Mouse (Mus musculus) embryo, embryonic 10 days (tissue): ENCODE results near the gene Rsc1a1.

Experiments
- DNase-seq: peaks from one replicate; pipeline ENCODE4 v3.0.0-alpha.2; 2015; ENCODE audit warnings: low spot score

Rsc1a1 gene

DNA sequence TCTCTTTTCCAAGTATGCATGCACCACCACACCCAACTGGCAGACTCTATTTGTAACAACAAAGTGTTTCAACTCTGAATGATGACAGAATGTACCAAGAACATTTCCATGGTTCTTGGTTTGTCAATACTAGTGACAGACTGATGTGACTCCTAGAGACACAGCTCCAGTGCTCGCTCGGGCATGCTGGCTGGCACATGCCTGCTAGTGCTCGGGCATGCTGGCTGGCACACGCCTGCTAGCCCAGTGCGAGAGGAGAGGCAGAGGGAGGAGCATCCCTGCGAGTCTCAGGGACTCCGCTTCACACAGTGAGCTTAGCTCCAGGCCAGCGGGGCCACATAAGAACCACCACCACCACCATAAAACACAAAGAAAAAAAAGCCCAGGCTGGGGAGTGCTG, 9.3 kb upstream of the Rsc1a1 start:
- no peak for DNase-seq

DNA sequence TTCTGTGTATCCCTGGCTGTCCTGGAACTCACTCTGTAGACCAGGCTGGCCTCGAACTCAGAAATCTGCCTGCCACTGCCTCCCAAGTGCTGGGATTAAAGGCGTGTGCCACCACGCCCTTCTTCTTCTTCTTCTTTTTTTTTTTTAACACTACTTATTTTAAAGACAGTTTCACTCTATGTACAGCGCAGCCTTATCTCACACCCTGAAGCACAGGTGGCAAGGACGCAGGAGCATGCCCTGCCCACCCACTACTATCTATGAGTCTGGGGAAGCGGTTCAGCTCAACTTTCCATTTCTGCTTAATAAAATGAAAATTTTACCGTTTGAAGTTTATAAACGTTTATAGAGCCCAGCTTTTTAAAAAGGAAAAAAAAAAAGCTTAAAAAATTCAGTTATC, 3.1 kb upstream of the Rsc1a1 start:
- DNase-seq = no peak

DNA sequence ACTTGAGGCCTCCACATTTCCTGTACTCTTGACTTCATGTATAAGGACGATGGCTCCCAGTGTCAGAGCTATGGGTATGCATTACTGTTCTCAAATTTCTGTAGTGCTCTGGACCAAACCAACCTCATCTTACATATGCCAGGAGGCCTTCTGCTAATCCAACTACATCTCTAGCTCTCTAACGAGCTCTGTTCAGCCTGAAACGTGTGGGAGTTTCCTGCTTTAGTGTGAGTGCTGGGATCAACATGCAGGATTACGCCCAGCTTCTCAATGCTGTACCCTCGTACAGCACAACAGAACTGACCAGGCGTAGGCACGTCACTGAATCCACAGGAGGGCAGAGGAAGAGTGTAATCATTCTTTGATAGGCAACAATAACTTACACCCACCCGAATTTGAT, 1.1 kb upstream of the Rsc1a1 start:
- DNase-seq = no peak

DNA sequence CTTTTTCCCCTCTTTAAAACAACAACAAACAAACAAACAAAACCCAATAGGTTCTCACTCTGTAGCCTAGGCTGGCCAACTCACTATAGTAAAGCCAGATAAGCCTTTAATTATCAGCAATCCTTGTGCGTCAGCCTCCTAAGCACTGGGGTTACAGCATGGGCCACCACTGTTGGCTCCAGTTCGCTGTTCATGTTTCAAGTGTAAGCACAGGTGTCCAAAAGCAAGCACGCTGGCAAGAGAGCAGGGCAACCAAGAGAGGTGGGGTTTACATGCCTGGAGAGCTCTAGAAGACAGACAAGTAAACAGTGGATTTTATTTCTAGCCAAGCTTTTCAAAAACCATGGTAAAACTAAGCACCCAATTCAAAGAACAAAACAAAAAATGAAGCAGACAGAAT, 694 bp upstream of the Rsc1a1 start:
- DNase-seq = no peak

DNA sequence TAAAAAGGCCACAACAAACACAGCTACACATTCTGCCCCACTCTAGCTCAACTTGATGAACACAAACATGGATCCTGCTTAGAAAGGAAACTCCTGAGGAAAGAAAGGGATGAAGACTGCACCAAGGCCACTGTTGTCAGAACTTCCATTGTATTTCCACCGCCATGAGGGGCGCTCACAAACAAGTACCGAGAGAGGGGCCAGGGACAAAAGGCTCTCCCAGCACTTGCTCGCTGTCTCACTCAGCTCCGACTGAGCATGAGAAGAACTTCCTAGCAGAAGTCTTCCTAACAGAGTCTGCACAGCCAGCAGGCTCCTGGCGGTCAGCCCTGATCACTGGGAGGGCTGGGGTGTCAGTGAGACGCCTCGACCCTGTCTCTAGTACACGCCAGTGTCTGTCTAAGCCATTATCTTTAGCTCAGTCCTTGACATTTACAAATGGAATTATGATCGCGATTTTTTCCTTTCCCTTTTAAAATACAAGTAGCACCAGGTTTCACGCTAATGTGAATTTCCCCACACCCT, 2.6 kb downstream of the Rsc1a1 start:
- DNase-seq = no peak

DNA sequence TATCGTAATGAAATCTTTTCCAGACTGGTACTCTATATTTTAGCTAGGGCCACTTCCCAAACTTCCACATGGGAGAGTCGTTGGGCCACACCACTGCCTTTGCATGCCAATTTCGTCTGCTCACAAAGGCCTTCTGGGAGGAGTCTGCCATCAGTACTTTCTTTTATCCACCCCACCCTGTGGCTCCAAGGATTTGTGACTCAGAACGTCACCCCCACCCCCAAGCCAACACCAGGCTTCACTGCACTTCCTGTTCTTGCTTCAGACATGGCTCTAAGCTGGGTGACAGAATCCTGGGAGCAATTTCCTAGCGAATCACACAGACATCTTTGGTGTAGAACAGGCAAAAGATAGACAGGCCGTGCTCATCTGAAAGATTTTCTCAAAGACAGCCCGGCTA, 3.6 kb downstream of the Rsc1a1 start:
- no peak for DNase-seq

DNA sequence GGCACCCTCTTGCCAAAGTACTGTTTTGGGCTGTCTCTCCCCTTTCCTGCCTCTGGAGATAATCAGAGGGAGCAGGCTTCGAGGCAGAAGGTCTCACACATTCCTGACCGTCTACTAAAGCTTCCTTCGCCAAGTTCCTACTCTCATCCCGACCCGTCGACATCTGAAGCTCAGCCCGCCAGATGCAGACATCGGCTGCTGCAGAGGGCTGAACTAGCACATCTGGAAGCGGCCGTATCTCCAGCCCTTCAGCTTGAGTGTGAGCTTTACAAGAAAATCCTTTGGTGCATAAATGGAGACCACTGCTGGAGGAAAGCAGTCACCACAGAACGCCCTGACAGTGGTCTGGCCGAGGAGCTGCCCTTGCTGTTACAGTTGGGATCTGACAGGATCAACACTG, 4.5 kb downstream of the Rsc1a1 start:
- peak; percentile 17 for DNase-seq

DNA sequence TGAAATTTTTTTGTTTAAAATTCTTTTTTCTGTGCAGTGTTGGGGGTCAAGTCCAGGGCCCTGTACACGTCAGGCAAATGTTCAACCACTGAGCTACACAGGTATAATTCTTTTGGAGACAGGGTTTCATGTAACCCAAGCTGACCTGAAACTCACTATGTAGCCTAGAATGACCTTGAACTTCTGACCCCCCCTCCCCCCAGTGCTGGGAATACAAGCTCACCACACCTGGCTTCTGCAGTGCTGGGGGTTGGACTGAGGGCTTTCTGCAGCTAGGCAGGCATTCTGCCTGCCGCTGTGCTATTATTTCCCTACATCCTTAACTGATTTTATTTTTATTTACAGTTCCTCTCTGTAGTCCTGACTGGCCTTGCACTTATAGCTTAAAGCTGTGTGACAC, 6.4 kb downstream of the Rsc1a1 start:
- no peak for DNase-seq

DNA sequence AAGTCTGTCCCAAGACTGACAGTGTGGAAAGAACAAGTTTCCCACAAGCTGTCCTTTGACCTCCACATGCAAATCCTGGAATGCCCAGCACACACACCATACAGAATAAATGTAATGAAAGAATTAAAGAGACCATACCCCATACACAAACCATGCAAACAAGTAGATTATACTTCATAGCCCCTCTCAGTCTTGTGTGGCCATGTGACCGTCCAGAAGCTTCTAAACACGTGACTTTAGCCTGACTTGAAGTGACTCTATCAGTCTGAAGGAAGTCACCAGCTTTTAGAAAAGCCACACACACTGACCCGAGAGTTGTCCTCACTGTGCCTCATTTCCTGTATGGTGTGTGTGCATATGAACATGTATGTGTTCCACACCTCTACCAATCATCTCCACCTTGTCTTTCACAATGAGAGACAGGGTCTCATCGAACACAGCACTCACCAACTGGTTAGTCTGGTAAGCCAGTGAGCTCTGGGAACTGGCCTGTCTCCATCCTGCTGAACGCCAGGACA, 8.9 kb downstream of the Rsc1a1 start:
- DNase-seq = no peak

DNA sequence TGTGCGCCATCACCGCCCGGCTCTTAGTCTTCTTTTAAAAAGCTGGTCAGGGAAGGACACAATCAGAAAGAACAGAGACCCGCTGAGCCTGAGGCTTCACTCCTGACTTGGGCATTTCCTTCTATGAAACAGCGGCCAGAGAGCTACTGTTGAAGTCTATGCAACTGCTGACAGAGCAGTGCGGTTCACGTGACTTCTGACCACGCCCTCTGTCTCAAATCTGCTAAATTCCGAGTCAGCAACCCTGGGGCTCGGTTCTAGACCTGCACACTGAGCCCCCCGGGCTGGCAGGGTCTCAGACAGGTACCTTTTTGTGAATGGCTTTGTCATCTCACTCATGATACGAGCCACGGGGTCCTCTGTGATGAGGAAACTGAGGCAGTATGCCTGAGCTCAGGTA, 13.1 kb downstream of the Rsc1a1 start:
- no peak for DNase-seq

DNA sequence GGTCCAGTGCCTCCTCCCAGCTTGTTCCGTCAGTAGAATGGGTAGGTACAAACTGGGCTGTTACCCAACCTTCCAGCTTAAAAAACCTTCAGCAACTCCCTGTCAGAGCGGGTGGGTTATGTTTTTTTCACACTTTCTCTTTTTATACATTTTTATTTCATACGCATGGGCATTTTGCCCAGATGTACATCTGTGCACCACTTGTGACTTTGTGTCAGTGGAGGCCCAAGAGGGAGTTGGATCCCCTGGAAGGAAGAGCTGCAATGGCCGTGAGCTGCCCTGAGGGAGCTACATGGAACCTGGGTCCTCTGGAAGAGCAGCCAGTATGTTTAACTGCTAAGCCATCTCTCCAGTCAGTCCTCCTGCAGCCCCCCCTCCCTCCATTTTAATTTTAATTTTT, 14.0 kb downstream of the Rsc1a1 start:
- DNase-seq = no peak

DNA sequence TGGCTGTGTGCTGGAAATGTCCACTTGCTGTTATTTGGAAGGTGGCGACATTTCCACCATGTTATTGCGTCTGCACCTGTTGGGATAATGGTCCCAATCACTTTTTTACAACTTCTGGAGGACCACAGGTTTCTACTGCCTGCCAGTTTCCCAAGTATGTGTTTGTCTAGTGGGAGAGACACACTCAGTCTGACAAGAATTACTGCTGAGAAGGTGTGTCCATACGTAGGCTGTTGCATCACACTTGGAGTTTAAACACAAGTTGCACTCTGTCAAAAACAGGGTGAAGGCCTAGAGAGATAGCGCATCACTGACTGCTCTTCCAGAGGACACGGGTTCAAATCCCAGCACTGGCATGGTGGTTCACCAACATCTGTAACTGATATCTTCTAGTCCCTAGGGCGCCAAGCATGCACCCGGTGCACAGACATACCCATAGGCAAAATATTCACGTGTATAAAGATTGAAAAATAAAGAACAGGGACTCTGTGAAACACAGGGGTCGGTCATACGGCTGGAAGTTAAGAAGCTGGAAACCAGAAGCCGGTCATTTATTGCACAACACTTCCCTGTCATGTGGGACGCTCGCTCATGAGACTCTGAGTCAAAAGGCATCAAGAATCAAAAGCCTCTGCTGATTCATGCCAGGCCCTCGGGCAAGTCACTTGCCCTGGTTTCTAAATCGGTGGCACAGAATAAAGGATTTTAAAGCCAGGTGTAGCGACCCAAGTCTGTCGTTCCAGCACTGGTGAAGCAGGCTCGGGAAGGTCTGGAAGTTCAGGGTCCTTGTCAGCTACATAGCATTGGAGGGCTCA, 15.3 kb downstream of the Rsc1a1 start:
- no peak for DNase-seq

DNA sequence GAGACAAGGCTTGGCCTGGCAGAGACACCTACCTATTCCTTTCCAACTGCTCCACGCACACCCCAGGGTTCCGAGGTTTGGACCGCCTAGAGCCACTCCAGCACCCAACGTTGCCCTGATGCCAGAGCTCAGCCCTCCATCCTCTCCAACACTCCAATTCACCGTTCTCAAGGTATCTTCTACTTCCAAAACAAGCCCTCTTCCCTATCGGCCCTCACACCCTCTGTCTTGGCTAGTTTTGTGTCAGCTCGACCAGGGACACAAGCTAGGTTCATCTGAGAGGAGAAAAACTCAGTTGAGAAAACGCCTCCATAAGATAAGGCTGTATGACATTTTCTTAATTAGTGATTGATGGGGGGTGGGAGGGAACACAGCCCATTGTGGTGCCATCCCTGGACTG, 20.6 kb downstream of the Rsc1a1 start, which contains the start of gene Plekhm2:
Gene Plekhm2, minus strand, starts transcription at position 101 of the 400 bp plus-strand sequence.
- no peak for DNase-seq

DNA sequence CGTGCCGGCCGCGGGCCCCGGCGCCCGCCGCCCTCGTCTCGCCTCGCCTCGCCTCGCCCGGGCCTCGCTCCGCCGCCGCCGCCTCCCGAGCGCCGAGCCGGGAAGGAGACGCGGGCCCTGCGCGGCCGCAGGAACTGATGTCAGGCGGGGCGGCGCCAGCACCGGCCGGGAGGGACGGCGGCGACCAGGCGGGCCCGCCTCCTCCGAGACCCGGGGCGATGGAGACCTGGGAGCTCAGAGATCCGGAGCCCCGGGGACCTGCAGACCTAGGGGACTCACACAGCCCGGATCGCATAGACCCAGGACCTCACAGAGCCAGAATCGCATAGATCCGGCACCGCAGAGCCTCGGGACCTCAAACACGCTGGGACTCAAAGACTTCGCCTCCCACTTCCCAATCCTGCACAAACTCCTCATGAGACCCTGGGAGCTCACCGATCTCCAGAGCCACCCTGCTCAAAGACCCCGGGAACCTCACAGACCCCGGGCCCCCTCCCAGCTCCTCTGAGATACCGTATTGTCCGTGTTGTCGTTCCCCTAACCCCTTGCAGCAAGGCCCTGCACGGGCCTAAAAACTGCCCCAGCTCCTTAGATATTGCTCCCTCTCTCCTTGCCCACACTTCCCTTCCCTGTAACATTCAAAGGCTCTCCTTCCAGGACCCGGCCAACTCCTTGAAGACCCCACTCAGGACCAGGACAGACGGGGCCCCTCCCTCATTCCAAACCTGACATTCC, 21.2 kb downstream of the Rsc1a1 start:
- peak; percentile 78 for DNase-seq

DNA sequence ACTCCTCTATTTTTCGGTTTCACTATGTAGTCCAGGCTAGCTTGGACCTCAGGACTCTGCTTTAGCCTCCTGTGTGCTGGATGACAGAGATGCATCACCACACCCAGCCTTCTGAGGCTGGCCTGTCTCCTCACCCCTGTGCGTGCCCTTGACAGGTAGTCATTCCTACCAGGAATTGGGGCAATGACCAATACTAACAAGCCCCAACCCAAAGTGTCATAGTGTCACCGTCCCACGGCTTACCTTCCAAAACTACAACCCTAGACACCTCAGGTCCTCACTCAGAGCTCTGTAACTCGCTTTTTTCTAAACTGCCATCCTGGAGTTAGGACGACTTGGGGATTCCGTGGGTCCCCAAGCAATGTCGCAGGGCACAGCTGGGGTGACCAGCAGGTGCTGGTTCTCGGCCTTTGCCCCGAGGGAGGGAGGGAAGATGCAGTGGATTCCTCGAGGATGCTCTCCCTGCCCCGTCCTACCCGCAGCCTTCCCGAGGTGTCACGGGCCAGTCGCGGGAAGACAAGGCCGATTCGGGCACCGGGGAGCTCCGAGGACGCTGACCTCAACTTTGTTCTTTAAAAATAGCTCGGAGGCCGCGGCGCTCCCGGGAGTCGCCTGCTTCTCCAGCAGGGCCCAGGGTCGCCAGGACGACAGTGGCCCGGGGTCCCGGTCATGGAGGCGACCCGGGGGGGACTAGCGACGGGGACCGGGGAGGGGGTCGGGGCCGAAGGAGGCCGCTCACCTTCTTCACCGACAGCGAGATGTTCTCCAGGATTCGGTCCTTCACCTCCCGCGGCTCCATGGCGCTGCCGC, 22.1 kb downstream of the Rsc1a1 start:
- peak; percentile 42 for DNase-seq

DNA sequence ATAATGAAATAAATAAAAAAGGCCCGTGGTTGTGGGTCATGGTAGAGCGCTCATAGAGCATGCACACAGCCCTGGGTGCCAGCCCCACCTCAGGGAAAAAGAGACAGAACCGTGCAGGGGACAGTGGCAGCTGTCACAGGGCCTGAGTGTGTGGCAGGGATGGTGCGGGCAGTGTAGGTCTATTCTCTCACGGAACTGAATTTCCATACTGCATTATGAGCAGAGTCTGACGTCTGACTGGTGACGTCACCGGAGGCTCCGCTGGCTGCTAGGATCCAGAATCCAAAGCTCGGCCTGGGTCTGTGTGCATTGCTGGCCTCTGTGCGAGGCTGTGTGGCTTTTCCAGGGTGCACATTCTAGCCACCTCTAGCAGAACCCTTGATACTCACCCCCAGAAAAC, 24.5 kb downstream of the Rsc1a1 start:
- no peak for DNase-seq

DNA sequence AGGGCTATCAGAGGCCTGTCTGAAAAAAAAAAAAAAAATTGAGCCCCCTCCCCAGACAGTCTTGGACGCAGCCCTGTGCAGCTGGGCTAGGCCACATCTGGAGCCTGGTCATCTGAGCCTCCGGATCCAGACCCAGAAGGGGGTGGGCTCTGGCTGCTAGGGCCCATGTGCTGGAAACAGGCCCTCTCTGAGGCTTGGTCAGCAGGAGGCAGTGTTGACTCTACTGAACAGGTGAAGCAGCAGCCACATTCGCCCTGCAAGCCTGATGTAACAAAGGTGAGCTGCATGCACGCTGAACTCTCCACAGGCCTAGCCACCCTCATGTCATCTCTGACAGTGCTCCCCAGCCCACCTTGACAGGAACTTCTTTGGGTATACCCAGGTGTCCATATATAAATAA, 25.7 kb downstream of the Rsc1a1 start:
- peak; percentile 29 for DNase-seq

DNA sequence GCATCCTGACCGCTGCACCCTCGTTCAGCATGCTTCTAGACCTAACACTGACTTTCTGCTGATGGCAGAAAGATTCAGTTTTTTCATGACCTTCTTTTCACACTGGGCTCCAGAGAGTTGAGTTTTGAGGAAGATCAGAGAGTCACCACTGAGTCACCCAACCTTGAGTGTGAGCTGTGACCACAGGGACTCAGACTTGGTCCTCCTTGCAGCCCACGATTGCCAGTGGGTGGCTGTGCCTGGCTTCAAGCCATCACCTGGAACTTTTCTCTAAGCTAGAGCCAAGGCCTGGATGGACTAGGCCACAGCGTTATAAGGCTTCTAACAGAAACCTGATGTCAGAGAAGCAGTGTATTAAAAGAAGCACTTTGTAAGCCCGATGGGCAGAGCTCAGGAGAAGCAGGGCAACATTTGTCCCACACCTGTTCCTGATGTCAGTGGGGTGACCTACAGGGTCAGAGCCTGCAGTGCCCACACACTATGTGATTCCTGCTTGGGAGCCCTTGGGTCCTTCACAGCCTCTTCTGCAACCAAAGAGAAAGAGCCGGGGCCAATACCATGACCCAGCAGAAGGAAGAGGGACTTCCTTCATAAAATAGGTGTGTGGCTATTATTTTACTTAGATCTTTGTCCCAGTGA, 26.4 kb downstream of the Rsc1a1 start:
- no peak for DNase-seq

DNA sequence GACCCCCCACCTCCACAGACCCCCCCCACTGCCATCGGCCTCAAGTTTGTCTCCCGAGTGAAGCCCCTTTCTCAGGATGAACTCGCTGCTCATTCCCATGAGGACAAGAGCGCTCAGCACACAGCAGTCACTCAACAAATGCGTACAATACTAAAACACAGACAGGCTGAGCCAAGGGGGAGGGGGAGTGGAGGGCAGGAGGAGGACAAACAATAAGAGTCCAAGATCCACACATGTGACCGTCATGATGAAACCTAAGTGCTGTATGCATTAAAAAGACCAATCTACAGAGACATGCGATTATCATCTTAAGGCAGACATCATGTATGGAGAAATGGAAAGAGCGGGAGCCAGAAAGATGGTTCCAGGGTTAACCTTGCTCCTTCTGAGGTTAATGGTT, 28.5 kb downstream of the Rsc1a1 start:
- DNase-seq = no peak

DNA sequence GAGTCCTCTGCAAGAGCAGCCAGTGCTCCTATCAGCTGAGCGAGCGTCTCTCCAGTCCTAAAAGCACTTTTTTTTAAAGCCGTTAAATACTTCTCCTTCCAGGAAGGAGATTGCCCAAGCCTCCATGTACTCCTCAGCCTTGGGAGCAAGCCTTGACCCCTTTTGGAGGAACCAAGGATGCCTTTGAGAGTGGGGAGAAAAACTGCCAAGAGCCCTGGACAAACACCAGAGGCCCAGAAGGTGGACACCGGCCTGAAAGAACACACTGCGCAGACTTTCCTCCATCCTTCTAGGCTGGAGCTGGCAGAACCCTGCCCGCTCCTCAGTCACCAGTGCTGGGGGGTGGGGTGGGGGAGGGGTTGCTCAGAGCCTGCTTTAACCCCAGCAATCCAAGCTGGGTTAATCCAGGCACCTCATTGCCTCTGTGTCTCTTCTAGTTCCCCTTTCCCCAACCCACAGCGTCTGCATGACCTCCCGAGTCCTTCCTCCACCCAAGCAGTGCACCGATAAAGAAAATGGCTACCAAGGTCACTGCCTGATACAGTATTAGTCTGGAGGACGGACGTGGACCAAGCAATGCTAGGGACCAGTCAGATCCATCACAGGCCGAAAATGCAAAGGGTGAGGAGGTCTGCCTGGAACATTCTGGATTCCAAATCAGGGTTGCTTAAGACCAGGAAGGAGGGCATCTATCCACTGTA, 29.3 kb downstream of the Rsc1a1 start:
- no peak for DNase-seq

DNA sequence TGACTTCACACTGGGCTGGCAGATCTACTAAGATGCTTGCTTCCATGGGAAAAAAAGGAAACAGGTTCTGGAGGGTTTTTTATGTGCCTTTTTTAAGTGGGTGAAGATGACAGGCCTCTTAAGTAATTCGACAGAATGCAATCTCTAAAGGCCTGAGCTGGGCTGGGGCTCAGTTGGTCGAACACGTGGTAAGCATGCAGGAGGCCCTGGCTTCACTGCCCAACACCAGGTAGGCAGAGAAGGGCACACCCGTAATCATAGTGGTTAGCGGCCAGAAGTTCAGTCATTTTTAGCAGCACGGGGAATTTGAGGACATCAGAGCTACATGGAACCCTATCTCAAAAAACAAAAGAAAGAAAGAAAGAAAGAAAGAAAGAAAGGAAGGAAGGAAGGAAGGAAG, 30.9 kb downstream of the Rsc1a1 start:
- DNase-seq = no peak
